Mouse (Mus musculus) hindbrain, embryonic 11.5 days (tissue): Measurements from ENCODE around the gene AI481877. TPM values are rescaled to one million over a fixed set of nuclear protein-coding genes. Genes with fewer than 3 reads are reported as not detected.

ENCODE experiments used
- ATAC-seq: fragments of 200-750 bp; cut with Nextera tagmentation; 2 replicates; pipeline ENCODE4 v1.8.0; 2017; ENCODE audit warnings: mild to moderate bottlenecking, moderate TSS enrichment, moderate library complexity; ENCODE audit not compliant: low FRiP score
- DNase-seq: peaks from one replicate; pipeline ENCODE4 v3.0.0-alpha.2; 2015; ENCODE audit warnings: low spot score
- H3K27ac ChIP-seq: fragments of 300-500 bp; sonication (generic); 2 replicates; pipeline ENCODE4 v1.5.1; 2014; ENCODE audit warnings: mild to moderate bottlenecking, low read depth, low read length
- H3K27me3 ChIP-seq: fragments of 300-500 bp; sonication (generic); 2 replicates; pipeline ENCODE4 v1.6.1; 2014; ENCODE audit warnings: mild to moderate bottlenecking, low read length, moderate library complexity, mixed read lengths; ENCODE audit not compliant: control insufficient read depth, insufficient read depth
- H3K36me3 ChIP-seq: fragments of 300-500 bp; sonication (generic); 2 replicates; pipeline ENCODE4 v1.6.1; 2014; ENCODE audit warnings: mild to moderate bottlenecking, low read length, moderate library complexity, mixed read lengths; ENCODE audit not compliant: control insufficient read depth, insufficient read depth
- H3K4me1 ChIP-seq: fragments of 300-500 bp; sonication (generic); replicated peaks from 2 replicates; pipeline ENCODE4 v1.6.1; 2014; ENCODE audit warnings: low read length, mixed read lengths; ENCODE audit not compliant: control insufficient read depth, insufficient read depth
- H3K4me2 ChIP-seq: fragments of 300-500 bp; sonication (generic); replicated peaks from 2 replicates; pipeline ENCODE4 v1.6.1; 2014; ENCODE audit warnings: mild to moderate bottlenecking, low read depth, low read length
- H3K4me3 ChIP-seq: fragments of 300-500 bp; sonication (generic); 2 replicates; pipeline ENCODE4 v1.5.1; 2014; ENCODE audit warnings: low read depth, low read length
- H3K9ac ChIP-seq: fragments of 300-500 bp; sonication (generic); 2 replicates; pipeline ENCODE4 v1.6.1; 2014; ENCODE audit warnings: low read depth, low read length
- H3K9me3 ChIP-seq: fragments of 300-500 bp; sonication (generic); 2 replicates; pipeline ENCODE4 v1.6.1; 2016; ENCODE audit warnings: low read length; ENCODE audit not compliant: control insufficient read depth
- WGBS: fragments of 180-500 bp; shearing (Covaris S2); extraction: QIAGEN DNeasy Blood & Tissue Kit; methylation state at CpG from one replicate; pipeline ENCODE4 v1.1.7; 2014; 5-methylcytosine and 5-hydroxymethylcytosine counted together
- polyA plus RNA-seq: library from polyadenylated mRNA; unstranded; fragments of >200 nt; fragmentation: Nextera tagmentation; extraction: Ambion mirVana; gene quantifications from 2 replicates; pipeline ENCODE4 v1.2.1, GENCODE M21; 2014

AI481877 gene
- polyA plus RNA-seq, 1 experiment from 2014 or later: not detected

DNA sequence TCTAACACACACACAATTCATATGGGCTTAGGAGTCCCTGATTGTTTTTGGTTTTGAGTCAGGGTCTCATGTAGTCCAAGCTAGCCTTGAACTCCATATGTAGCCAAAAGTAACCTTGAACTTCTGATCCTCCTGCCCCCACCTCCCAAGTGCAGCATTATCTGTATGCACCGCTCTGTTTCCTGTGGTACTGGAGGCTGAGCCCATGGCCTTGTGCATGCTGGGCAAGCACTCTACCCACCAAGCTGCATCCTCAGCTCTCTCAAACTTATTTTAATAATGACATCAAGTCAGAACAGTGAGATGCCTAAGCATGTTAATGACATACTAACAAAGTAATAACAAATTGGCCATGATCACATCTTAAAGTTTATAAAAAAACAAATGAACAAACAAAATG lies 87.7 kb downstream of the AI481877 start:
- Histone ChIP-seq H3K9ac (no peak overlapping the region), H3K9me3 (no peaks in the 10 kb centered on the region), H3K36me3 (no peaks in the 10 kb centered on the region), H3K27me3 (no peaks in the 10 kb centered on the region), H3K27ac (no peak overlapping the region), H3K4me3 (no peak overlapping the region), H3K4me2 (no peak overlapping the region), H3K4me1 (peaks cover 2% of the 10 kb centered on the region; the same call in 1 of the 2 replicates)
- ATAC-seq (no peak), DNase-seq (no peak)
- 88% methylated on average over 1 of the region's 1 CpGs for WGBS

DNA sequence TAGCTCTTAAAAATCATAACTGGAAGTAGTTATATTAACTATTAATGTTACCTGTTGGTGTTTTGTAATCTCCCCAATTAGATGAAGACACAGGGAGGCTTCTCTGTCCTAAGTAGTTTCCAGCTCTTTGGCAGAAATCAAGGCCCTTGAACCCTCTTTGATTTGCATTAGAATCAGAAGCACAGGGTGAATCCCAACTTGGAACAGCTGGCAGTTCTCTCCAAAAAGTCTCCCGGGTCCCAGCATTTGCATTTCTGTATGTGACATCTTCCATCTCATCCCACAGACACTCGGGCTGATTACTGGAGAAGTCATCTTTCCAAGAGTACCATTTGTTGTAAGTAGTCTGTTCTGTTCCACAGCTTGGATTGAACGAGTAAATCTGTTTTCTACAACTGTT lies 91.6 kb downstream of the AI481877 start:
- no peak overlapping the region for H3K9ac ChIP-seq
- no peak overlapping the region for H3K27ac ChIP-seq
- no peaks in the 10 kb centered on the region for H3K27me3 ChIP-seq
- DNase-seq (no peak), ATAC-seq (no peak)
- 18% methylated on average over 3 of the region's 3 CpGs for WGBS
- no peaks in the 10 kb centered on the region for H3K36me3 ChIP-seq
- no peak overlapping the region for H3K4me3 ChIP-seq
- no peaks in the 10 kb centered on the region for H3K9me3 ChIP-seq
- no peak overlapping the region for H3K4me2 ChIP-seq
- H3K4me1 ChIP-seq: peaks cover 2% of the 10 kb centered on the region; the same call in 1 of the 2 replicates

DNA sequence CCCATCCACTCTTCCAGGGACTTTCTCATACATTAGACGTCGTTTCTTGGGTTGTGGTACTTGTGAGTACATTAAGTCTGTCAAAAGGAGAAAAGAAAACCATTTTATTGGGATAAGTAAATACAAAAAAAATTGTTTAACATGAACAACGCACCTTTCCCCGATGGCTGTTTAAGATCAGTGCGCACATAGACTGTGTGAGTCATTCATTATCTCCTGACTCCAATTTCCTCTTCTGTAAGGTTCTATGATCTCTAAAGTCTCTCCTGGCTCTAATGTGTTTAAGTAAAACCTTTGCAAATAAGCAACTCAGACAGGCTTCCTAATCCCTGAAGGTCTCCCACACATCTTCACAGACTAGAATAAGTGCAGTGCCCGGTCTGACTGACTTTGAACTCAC lies 94.9 kb downstream of the AI481877 start:
- WGBS: 95% methylated on average over 6 of the region's 6 CpGs
- Histone ChIP-seq H3K4me3 (no peak overlapping the region), H3K4me1 (peaks cover 2% of the 10 kb centered on the region; the same call in 1 of the 2 replicates), H3K4me2 (no peak overlapping the region), H3K9ac (no peak overlapping the region), H3K36me3 (no peaks in the 10 kb centered on the region), H3K9me3 (no peaks in the 10 kb centered on the region), H3K27ac (no peak overlapping the region), H3K27me3 (no peaks in the 10 kb centered on the region)
- ATAC-seq (no peak), DNase-seq (no peak)

DNA sequence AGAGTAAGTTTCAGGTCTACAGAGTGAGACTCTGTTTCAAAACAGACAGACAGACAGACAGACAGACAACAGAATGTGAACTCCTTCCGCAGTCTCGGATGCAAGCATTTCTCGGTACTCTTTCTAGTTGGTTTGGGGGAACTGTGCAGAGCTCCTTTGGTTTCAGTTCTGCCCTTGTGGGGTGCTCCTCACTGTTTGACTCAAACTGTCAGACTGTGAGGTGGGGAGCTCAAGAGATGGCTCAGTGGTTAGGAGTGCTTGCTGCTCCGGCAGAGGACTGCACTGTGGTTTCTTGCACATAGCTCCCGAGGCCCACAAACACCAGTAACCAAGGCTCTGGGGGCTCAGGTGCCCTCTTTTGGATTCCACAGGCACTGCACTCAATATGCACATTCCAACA lies 95.7 kb downstream of the AI481877 start:
- WGBS: 99% methylated on average over 5 of the region's 5 CpGs
- ATAC-seq: no peak
- no peak for DNase-seq
- Histone ChIP-seq H3K4me3 (no peak overlapping the region), H3K27me3 (no peaks in the 10 kb centered on the region), H3K4me1 (peaks cover 2% of the 10 kb centered on the region; the same call in 1 of the 2 replicates), H3K9me3 (no peaks in the 10 kb centered on the region), H3K9ac (no peak overlapping the region), H3K36me3 (no peaks in the 10 kb centered on the region), H3K27ac (no peak overlapping the region), H3K4me2 (no peak overlapping the region)

DNA sequence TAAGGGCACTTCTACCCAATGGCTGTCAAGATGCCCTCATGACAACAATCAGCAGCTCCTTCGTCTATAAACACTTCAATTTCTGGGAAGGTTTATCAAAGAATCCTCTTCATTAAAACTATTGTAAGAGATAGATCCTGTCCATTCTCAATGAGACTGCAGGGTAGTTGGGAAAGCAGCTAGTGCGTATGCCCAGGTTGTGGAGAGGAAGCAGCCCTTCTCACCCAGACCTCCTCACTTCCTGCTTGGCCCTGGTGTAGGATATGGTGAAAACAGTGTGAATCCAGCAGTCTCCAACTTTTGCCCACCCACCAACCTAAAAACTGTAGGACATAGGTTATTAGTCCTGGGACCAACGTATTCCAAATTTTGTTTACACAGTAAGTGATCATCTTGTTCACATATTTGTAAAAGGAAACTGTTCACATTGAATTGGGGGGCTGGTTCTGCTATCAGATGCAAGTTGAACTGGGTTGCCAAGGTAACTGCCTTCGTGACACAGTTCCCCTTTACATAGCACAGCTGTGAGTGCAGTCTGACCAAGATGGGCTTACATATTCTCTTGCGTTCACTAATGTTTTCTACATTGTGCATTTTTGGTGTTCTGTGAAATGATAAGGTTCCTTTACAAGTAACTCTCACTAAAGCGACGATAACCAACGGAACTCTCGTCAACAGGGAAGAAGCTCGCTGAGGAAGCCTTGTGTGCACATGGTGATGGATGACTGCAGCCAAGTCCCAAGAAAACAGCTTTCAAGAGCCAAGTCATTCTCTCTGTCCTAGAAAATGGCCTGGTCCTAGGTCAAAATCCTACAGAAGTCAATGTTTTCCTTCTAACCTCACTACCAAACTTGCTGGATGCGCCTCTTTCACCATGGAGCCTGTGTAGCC lies 98.1 kb downstream of the AI481877 start:
- H3K4me1 ChIP-seq: no peaks in the 10 kb centered on the region; the same call in 1 of the 2 replicates
- ATAC-seq (no peak), DNase-seq (no peak)
- no peak overlapping the region for H3K9ac ChIP-seq
- no peak overlapping the region for H3K4me2 ChIP-seq
- H3K27ac ChIP-seq: no peak overlapping the region
- WGBS: 88% methylated on average over 11 of the region's 11 CpGs
- no peaks in the 10 kb centered on the region for H3K9me3 ChIP-seq
- H3K36me3 ChIP-seq: no peaks in the 10 kb centered on the region
- no peak overlapping the region for H3K4me3 ChIP-seq
- H3K27me3 ChIP-seq: no peaks in the 10 kb centered on the region

DNA sequence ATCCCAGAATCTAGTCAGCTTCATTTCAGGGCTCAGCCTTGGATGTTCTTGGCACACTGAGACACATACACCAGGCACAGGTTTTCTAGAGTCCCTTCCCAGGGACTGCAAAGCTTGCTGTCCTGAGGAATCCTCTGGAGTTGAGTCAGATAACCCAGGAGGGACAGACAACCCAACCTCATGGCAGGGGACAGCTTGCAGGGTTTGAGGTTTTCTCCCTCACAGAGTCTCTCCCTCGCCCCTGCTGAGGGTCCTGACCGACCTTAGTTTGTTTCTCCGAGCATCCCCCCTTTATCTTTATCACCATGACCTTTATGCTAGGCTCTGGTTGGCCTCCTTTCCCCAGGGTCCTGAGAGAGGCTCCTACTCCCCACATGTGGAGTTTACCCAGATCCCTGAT lies 101.3 kb downstream of the AI481877 start:
- no peak overlapping the region for H3K4me3 ChIP-seq
- no peaks in the 10 kb centered on the region for H3K9me3 ChIP-seq
- no peak overlapping the region for H3K4me2 ChIP-seq
- DNase-seq: no peak
- no peak overlapping the region for H3K9ac ChIP-seq
- no peak for ATAC-seq
- WGBS: 80% methylated on average over 3 of the region's 3 CpGs
- H3K27ac ChIP-seq: no peak overlapping the region
- no peaks in the 10 kb centered on the region; the same call in 1 of the 2 replicates for H3K4me1 ChIP-seq
- H3K27me3 ChIP-seq: no peaks in the 10 kb centered on the region
- H3K36me3 ChIP-seq: no peaks in the 10 kb centered on the region

DNA sequence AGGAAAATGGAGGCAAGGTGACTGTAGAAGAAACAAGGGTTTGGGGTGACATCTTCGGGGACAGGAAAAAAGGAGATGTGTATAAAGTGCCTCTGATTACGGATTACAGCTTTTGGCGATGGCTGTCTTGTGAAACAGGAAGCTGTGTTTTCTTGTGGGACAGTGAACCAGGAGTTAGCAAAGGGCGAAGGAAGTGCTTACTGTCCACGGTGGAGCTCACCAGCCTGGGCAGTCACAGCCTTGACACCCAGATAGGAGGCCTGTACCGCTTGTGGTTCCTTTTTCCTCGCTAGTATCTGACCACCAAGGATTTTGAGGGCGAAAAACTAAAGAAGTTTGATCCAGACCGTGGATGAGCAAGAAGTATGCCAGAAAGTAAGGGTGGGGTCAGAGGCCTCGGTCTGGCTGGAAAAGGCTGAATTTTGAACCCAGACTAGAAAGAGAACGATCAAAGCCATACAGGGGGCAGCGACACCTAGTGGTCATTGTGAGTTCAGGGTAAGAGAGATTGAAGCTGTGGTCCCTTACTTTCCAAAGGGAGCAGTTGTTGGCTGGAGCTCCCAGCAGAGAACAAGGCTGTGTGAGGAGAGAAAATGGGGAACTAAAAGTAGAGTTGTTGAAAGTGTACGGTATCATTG lies 102.2 kb downstream of the AI481877 start:
- DNase-seq: peak; percentile 85
- H3K4me2 ChIP-seq: no peak overlapping the region
- no peaks in the 10 kb centered on the region; the same call in 1 of the 2 replicates for H3K4me1 ChIP-seq
- H3K4me3 ChIP-seq: no peak overlapping the region
- 0 out of 2 replicates have a peak, but pooled peaks have one; percentile 48 for ATAC-seq
- no peak overlapping the region for H3K27ac ChIP-seq
- no peaks in the 10 kb centered on the region for H3K27me3 ChIP-seq
- no peaks in the 10 kb centered on the region for H3K36me3 ChIP-seq
- H3K9me3 ChIP-seq: no peaks in the 10 kb centered on the region
- 49% methylated on average over 13 of the region's 13 CpGs for WGBS
- no peak overlapping the region for H3K9ac ChIP-seq

DNA sequence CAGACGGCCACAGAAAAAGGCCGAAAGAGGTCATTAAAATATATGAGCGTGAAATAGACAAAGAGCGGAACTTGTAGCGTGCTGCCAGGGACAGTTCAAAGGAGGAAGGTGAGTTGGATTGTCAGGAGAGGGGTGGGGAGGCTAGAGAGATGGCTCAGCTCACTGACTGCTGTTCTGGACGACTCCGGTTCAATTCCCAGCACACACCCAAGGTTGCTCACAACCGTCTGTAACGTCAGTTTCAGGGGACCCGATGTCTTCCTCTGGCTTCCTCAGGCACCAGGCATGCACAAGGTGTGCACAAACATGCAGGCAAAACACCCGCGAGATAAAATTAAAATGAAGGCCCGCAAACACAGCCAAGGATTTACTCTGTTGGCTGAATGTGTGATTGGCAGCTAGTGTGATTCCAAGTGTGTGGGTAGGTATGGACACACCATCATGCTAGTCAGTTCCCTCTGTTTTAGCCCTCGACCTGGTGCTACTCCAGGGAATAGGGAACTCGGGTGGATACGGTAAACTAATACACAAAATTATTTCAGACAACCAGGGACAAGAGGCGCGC lies 102.9 kb downstream of the AI481877 start:
- Histone ChIP-seq H3K4me3 (peak overlapping the region; percentile 75), H3K4me2 (peak overlapping the region; percentile 78), H3K9ac (peak overlapping the region; percentile 86; the same call in 1 of the 2 replicates), H3K9me3 (no peaks in the 10 kb centered on the region), H3K36me3 (no peaks in the 10 kb centered on the region), H3K4me1 (no peaks in the 10 kb centered on the region; the same call in 1 of the 2 replicates), H3K27ac (peak overlapping the region; percentile 81; the same call in 1 of the 2 replicates), H3K27me3 (no peaks in the 10 kb centered on the region)
- ATAC-seq (peak; percentile 43; the same call in 1 of the 2 replicates), DNase-seq (peak; percentile 13)
- whole genome bisulfite sequencing: 61% methylated on average over 18 of the region's 18 CpGs
